Mouse (Mus musculus) gastrocnemius, postnatal 14 days (tissue): ENCODE data around the gene Pxylp1. TPM values are rescaled to one million over a fixed set of nuclear protein-coding genes. Genes with fewer than 3 reads are reported as not detected.

ENCODE experiments used
- DNase-seq: peaks from one replicate; pipeline ENCODE4 v3.0.0; 2021; ENCODE audit warnings: mixed read lengths
- intact Hi-C: fragments of 180-260 bp; cut with DNase I; formaldehyde crosslinking; loops from one replicate; pipeline ENCODE4 v1.15.1; 2025; ENCODE audit warnings: low total_unique reads
- total RNA-seq, 2 experiments: library from RNA; stranded (reverse); gene quantifications; 2 replicates each; pipeline ENCODE4 v1.2.3; 2021

Gene Pxylp1
- total RNA-seq, 2 experiments from 2014 or later = 2.2 to 2.4 TPM

DNA sequence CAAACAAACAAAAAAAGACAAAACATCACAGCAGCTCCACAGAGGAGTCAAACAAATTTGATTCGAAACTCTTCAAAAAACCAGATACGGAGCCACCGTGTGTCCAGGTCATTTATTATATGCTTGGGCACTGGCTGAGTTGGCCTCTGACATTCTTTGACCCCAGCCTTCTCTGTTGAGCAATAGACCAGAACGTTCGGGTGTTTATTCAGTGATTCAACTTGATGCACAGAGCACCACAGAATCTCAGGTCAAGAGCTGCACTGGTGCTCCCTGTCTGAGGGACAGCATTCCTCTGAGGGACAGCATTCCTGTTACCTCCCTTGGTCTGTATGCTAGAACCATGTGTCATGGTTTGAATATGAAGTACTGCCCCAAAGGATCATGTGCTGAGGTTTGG is 1.1 kb upstream of the Pxylp1 start:
- DNase-seq = no peak
- intact Hi-C loops = no loop called here

DNA sequence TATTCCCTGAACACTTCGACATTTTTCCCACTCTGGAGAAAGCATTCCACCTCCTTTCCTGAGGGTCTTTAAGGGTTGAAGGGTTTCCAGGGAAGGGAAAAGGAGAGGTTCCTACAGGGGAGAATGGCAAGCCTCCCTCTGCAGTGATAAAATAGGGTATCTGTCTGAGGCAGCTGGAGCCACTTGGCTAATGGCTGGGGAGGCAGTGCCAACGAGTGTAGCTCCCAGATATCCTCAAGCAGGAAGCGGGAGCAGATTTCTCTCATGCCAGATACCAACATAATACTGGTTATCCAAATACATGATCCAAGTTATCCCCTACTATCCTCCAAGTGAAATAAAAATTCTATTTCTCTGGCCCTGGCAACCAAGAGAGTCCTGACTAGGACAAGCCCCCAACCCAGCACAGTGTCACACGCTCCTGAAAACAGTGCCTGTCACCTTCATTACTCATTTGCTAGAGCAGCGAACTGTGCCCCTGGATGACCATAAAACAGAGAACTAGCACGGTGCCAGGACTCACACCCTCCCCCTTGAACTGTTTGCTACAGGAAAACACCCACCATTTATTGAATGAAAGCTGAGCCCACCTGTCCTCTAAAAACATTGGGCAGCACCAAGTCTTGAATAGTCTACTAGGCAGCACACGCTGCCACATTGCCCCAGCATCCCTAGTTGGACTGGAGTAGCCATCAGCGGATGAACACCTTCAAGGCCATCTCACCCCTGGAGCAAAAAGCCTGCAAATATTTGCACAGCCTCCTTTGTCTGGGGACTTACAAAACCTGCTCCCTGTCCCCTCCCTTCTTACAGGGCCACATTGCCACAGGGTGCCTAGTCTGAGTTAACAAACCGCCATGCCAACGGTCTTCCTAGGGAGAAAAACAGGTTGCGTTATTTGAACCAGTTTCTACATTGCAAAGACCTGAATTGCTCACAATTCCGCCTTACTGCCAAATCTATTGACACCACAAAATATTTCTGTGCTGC is 833 bp downstream of the Pxylp1 start:
- intact Hi-C loops = no loop called here
- no peak for DNase-seq

DNA sequence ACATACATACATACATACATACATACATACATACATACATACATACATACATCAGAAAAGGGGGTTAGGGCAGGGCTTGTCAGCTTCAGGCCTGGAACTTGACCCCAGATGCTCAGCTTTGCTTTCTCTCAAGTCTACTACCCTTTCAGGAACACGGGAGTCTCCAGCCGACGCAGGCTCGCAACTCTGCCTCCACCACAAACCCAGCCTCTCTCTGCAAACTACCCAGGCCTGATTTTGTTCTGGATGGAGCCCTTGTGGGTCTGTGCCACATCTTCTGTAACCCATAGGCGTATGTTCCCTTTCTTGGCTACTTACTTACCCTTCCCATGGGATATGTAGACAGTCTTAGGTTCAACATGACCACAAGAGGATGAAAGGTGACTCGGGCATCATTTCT is 1.7 kb downstream of the Pxylp1 start:
- no peak for DNase-seq
- intact Hi-C loops = no loop called here

DNA sequence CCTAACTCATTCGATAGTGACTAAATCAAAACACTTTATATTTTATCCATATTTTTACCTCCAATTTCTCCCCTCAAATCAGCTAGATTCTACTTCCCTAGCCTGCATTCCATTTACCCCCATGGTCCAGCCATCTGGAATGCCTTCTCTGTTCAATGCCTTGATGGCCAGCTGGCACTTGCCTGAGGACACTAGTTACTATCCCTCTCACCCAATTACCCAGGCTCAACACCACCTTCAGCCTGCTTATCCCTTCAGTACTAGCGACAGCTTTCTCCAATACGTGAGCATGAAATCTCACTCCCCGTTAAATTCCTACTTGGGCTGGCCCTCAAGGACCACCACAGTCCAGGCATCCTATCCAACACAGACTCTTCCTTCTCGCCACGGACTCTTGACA is 2.2 kb downstream of the Pxylp1 start:
- intact Hi-C loops = no loop called here
- DNase-seq = no peak

DNA sequence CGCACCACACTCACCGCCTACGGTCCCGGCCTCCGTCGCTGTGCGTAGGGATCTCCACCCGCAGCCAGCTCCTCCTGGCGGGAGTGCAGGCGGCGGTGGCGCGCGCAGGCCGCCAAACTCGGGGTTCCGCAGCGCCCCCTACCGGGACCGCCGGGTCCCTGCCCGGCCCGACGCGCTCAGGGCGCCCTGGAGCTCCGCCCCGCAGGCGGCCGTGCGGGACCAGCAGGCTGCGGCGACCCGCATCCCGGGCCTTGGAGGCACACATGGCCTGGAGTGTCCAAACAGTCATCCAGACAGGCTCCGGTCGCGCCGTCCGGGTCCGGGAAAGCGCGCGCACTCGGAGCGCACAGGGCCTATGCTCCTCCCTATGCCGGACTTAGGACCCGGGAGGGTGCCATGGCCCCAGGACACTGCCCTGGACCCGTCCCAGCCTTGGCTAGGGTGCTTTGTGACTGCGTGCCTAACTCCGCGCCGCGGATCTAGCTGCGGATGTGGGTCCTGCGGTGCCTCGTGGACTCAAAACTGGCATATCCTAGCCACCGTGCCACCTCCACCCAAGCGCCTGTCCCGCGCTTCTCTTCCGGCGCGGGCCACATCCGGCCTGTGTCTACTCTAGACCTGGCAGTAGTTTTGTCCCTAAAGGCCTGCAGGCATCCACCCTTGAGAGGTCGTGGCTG is 3.0 kb downstream of the Pxylp1 start:
- peak; percentile 88 for DNase-seq
- intact Hi-C loops = loop anchor here (2.0 kb wide), 1 partner anchor 49 kb away; no protein-coding TSS in a partner anchor

DNA sequence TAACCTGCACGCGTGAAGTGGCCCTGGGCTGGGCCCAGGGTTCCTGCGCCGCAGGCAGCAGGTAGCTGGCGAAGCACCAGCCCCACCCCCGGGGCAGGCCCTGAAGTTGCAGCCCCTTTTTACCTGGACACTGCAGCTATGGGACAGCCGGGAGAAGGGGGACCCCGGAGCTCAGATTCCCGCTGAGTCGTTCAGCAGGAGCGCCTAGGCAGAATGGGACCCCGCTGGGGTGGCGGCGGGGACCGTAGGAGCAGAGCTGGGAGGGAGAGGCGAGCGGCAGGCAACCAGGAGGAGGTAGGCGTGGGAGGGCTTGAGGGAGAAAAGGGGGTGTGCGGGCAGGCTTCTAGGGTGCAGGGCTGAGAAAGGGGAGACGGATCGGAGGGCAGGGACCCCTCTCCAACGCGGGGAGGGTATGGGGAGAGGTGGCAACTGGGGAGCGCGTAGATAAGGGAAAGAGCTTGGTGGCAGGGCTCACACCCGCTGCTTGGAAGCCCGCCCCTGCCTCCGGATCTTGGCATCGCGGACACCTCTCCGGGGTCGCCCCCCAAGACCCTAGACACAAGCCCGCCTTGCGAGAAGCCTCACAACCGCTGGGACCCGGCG is 3.6 kb downstream of the Pxylp1 start:
- intact Hi-C loops = loop anchor here (2.0 kb wide), 1 partner anchor 48 kb away; no protein-coding TSS in a partner anchor
- no peak for DNase-seq

DNA sequence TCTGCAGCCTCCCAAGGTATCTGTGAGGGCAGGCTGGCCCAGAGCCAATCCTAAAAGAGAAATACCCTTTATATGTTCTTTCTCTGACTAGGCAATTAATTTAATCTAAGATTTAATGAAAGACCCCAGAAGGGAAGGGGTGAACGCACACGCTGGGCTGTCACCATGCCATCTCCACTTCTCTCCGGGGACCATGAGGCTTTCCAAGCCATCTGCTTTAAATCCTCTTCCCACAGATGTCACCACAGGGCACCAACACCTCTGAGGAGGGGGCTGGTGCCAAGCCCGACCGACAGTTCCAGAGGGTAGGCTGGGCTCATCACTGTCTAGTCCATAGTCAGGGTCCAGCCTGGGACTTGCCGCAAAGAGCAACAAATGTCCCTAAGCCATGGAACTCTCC is 4.5 kb downstream of the Pxylp1 start:
- intact Hi-C loops = loop anchor here (2.0 kb wide), 1 partner anchor 47 kb away; no protein-coding TSS in a partner anchor
- no peak for DNase-seq

DNA sequence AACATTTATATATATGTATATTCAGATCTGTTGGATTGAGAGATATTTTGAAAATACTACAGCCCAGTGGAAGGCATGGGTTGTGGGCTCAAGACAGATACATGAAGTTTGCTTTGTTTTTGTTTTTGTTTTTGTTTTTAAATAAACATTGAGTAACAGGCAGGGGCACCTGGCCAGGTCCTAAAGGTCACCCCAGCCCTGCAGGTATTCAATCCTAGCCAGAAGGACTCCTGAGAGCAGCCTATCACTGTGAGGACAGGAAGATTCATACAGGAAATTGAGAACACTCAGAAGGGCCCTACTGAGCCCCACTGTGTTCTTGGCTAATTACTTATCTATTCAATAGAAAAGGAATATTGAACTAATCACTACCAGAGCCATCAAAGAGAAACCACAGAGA is 5.0 kb downstream of the Pxylp1 start:
- no peak for DNase-seq
- intact Hi-C loops = no loop called here

DNA sequence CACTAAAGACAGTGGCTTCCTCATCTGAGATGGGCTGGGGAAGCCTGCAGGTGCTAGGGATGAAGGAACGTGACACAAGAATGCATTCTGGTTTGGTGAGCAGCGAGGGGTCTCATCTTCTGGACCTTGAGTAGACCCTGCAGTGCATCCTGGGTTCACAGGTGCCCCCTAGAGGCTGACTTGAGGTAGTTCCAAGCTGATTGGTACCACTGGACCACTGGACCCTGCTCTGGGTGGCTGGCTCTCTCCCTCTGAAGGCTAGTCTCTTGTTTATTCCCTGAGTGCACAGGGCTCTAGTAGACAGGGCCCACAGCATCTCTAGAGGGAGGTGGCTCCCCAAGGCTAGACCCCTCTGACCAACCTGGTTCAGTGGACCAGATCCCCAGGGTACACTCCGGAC is 6.7 kb downstream of the Pxylp1 start:
- intact Hi-C loops = no loop called here
- DNase-seq = no peak

DNA sequence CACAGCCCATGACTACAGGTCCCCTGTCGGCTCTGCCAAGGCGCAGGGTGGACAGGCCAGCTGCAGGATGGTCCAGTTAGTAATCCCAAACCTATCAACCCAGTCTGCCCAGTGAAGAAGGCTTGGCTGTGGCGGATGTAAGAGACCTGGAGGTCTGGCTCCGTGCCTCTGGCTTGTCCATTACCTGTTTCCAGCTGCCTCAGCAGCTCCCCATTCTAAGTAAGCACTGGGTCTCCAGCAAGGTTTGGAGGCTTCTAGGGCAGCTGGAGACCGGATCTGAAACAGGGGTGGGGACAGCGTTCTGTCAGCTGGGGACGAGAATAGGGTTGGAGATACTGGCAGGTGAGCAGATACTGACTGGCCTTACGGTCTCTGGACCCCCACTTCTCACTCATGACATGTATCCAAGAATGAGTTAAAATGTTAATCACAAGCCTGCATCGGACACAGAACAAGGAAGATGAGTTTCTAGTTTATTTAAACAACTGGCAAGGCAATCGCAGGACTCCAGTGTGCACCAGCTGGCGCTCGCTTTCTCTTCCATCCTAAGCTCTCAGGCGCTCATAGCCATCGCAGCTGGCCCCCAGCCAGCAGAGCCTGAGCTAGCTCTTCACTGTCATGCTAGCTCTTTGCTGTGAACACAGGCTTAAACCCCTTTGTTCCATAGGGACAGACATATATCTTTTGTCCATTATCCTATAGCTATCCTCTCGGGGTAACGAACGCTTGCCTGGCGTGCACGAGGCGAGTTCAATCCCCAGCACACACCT is 9.8 kb downstream of the Pxylp1 start:
- intact Hi-C loops = no loop called here
- peak; percentile 53 for DNase-seq

DNA sequence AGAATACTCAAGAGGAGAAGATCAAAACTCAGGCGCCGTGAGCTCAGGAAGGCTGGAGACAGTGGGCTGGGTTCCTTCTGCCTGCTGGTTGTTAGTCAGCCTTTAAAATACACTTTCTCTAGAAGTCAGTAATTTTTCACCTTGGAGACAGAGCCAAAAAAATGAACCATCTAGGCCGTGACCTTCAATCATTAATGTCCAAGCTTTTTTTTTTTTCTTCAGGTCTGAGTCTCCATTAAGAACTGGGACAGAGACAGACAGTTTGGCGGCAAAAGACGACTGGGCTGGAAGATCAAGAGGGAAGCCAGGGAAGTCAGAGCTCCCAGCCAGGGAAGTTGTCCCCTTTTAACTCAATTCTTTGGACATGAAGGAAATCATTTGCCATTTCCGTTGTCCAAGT is 10.6 kb downstream of the Pxylp1 start:
- intact Hi-C loops = no loop called here
- no peak for DNase-seq

DNA sequence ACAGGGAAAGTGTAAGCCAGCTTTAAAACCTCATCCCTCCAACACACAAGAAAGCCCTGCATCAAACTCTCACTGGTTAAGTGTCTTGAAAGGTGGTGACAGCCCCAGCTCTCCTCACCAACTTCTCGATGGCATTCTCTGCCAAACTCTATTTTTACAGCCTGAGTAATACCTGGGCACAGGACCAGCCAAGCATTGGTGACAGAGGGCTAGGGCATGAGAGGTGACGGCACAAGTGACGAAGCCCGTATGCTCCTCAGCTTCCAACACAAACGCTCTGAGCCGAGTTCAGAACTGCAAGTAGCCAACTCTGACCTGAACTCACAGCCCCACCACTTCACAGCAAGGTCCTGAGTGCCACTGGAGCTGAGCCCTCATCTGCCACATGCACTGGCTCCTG is 13.4 kb downstream of the Pxylp1 start:
- intact Hi-C loops = no loop called here
- DNase-seq = peak; percentile 61

DNA sequence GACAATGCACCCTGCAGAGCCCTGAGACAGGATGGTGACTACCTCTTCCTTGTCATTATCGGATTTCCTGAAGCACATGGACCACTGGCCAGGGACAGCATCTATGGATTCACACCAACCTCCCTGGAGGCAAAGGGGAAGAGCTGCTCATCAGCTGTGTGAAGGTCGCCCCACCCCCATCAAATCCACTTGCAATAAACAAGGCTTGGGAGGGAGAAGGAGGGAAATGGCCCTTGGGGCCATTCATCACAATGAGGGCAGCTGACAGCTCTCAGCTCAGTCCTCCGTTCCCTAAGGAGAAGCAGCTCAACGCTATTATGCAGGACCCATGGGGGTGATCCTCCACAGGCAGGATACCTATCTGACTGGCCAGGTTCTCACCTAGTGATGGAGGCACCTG is 14.0 kb downstream of the Pxylp1 start:
- no peak for DNase-seq
- intact Hi-C loops = no loop called here

DNA sequence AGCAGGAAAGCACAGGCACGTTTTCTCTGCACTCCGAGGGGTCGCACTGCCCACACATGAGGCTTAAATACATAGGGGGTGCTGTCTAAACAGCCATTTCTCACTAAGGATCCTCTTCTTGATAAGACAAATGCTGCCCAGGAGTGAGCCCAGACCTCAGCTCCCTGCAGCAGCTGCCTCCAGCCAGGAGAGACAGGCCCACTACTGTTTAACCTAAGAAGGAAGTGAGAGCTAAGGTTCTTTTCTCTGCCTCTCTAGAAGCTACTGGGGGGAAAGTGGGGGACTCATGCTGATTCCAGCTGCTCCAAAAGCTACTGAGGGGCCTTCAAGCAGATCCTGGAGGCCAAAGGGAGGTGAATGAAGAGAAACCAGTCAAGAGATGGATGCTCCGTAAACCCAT is 16.8 kb downstream of the Pxylp1 start:
- DNase-seq = no peak
- intact Hi-C loops = no loop called here

DNA sequence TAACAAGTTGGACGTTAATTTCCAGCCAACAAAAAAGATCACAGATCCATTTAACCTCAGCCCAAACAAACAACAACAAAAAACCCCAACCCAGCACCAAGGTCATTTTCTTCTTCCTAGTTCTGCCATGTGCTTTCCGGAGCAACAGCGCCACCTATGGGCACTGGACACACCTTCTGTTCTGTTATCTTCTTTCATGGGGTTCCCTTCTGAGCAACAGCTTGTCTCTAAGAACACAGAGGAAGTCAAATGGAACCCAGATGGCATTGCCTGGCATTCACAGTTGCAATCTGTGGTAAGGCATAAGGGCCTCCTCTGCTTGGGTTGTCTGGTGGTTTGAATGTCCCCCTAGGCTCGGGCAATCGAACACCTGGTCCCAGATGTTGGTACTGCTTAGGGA is 19.4 kb downstream of the Pxylp1 start:
- peak; percentile 50 for DNase-seq
- intact Hi-C loops = no loop called here

DNA sequence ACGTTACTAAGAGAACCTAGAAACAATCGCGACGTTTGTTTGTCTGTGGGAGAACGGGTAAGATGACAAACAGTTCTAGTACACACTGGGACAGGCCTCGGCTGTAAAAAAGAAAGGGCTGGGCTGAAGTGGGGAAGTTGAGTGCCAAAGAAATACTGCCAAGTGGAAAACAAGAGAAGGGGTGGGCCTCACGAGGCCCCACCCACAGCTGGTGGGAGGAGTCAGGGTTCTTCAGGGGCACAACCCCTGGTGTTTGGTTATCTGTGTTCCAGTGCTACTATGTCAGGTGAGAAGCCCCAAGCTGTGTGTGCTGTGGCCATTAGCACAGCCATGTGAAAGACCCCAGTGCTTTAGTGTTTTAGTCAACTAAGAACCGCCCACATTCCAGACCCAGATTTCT is 22.4 kb downstream of the Pxylp1 start:
- intact Hi-C loops = no loop called here
- DNase-seq = no peak

DNA sequence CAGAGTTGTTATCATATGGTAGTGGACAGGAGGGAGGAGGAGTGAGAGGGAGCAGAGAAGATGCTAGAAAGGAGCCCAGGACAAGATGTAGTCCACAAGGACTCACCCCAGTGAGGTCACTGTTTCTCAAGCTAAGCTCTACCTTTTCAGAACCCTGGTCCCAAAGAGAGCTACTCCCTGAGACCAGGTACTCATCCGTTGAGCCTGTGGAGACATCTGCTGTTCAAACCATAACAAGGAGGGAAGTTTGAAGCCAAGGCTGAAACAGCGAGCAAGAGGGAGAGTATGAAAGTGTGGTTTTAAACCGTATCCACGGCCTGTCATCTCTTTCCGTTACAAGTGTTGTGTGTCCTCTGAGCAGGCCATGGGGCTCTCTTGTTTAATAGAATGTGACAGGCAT is 22.9 kb downstream of the Pxylp1 start:
- DNase-seq = no peak
- intact Hi-C loops = no loop called here

DNA sequence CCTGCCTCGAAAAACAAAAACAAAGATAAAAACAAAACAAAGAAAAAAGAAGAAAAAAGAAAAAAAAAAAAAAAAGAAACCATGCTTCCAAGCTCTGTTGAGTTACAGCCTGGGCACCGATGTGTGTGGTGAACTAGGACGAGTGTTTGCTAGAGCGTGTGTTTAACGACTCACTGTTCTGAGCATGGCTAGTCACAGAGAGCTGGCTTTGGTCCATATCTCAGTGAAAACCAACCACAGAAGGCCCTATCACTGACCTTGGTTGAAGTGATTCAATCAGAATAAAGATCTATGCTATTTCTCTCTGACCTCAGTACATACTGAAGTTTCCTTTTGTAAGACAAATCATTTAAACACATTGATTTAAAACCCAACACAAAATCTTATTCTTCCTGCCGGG is 23.9 kb downstream of the Pxylp1 start:
- DNase-seq = no peak
- intact Hi-C loops = no loop called here

DNA sequence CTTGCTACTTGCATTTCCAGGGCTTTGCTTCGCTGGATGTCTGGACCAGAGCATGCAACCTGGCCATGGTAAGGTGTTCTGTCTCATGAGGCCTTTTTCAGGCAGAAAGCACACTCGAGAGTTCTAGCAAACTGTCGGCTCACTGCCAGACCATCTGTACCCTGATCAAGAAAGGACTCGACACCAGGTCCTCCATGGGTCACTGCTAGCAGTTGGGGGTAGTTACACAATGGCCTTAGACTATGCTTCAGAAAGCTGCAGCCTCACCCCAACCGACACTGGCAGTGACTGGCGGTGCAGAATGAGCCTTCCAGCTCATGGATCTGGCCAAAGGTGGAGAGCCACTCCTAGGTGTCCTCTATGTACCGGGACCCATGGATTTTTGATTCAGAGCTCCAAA is 25.3 kb downstream of the Pxylp1 start:
- intact Hi-C loops = no loop called here
- no peak for DNase-seq

DNA sequence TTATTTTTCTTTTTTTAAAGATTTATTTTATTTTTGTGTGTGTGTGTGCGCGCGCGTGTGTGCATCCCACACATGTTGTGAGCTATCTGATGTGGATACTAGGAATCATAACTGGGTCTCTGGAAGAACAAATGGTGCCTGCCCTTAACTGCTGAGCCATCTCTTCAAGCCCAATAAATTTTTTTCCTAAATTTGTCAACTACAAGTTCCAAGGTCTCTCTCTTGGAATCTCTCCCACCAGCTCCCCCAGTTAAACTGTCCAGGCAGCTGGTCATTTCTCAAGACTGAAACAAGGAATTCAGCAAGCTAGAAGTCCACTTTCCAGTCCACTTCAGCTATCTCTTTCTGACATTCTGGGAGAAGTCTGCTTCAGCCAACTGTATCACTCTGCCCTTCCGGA is 26.3 kb downstream of the Pxylp1 start:
- DNase-seq = no peak
- intact Hi-C loops = no loop called here
